Mouse (Mus musculus) layer of hippocampus, adult 9-11 months (tissue): ENCODE data around the gene Skint11.
"Not testable (repeated sequence)": the region's sequence is repeated elsewhere in the genome, so short reads cannot be mapped to it uniquely, and the experiment has no call there.

Source experiments
- DNase-seq: peaks from one replicate; pipeline ENCODE4 v3.0.0; 2022

Skint11 gene

DNA sequence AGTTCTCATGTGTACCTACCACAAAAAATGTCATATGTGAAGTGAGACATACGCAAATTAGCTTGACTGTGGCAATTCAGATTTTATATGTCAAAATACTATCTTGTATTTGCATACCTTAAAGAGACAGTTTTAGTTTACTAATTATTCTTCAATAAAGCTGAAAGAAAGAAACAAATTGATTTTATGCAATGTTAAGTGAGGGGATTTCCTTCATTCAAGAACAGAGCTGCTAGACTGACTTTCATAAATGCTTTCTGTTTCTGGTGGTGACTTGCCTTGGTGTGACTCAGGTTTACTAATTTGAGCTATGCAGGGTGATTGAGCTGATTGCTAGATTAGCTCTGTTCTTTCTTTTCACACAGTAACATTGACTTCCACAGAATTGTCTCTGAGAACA lies at the start of gene Skint11:
TSS of gene Skint11 (plus strand) at position 301 of the 400 bp plus-strand sequence.
- DNase-seq, result no peak

GRCm38 (mm10) chr4:114161149-114161548 lies 2.0 kb upstream of the Skint11 start:
- no peak for DNase-seq

GRCm38 (mm10) chr4:114172898-114173297 lies 9.7 kb downstream of the Skint11 start:
- DNase-seq, result not testable (repeated sequence)

- not testable (repeated sequence) for DNase-seq
Measured at GRCm38 (mm10) chr4:114256906-114257305, 93.7 kb downstream of the Skint11 start.
